Mouse (Mus musculus): ENCODE results near the gene Slc41a3. TPM values are rescaled to one million over a fixed set of nuclear protein-coding genes. Genes with fewer than 3 reads are reported as not detected.
"Not testable (repeated sequence)": the region's sequence is repeated elsewhere in the genome, so short reads cannot be mapped to it uniquely, and the experiment has no call there.

Gene Slc41a3
- total and polyA plus RNA-seq, 3 experiments: 0.10 to 0.59 (median 0.15) TPM

DNA sequence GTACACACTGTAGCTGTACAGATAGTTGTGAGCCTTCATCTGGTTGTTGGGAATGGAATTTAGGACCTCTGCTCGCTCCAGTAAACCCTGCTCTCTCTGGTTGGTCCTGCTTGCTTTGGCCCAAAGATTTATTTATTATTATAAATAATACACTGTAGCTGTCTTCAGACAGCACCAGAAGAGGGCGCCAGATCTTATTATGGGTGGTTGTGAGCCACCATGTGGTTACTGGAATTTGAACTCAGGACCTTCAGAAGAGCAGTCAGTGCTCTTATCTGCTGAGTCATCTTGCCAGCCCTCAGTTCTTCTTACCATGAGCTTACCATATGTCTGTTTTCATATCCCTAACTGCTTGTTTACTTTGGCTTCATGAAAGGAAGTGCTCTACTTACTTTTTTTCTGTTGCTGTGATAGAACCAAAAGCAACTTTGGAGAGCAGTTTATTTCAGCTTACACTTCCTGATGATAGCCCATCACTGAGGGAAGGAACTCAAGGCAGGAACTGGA, 51.9 kb downstream of the Slc41a3 start:
- H3K9me3 ChIP-seq (replicated peaks; ENCODE audit: low read length); H3K27ac ChIP-seq (ENCODE audit: insufficient read depth, low read depth); H3K4me2 ChIP-seq (ENCODE audit: insufficient read depth, low read depth, poor library complexity, severe bottlenecking); H3K27me3 ChIP-seq (replicated peaks); H3K79me2 ChIP-seq (replicated peaks; ENCODE audit: control insufficient read depth, extremely low read depth, insufficient read depth, poor library complexity, severe bottlenecking); H3K9ac ChIP-seq (ENCODE audit: insufficient read depth, low read depth); DNase-seq (ENCODE audit: extremely low read depth); dilution Hi-C loops (cut with MboI; ENCODE audit: extremely low pct_ligation_motif_present, extremely low pct_unique_long_range_greater_than_20kb, low sequenced_read_pairs); H3K4me3 ChIP-seq (replicated peaks in 1 of 3; ENCODE audit: low read depth in 2 of 3, low read length in 2 of 3, poor library complexity in 1 of 3): not testable (repeated sequence)
- in situ Hi-C loops (cut with MboI; ENCODE audit: low pct_ligation_motif_present, low pct_unique_long_range_greater_than_20kb, low sequenced_read_pairs): loop anchor here (25.0 kb wide), 1 partner anchor 156 kb away; no protein-coding TSS in a partner anchor
- peak in 1 of 2 experiments; percentile 19; a peak in 2 of 4 replicates for TF ChIP-seq CTCF (conservative IDR thresholded peaks at IDR 0.05 in 1 of 2, IDR thresholded peaks at IDR 0.05 in 1 of 2; ENCODE audit: low read depth in 2 of 2, low read length in 2 of 2)
- Histone ChIP-seq H3K4me1 (ENCODE audit: control insufficient read depth in 1 of 2, insufficient read depth in 2 of 2) (peaks cover 8 to 22% of the 10 kb centered on the region in 2 experiments), H3K36me3 (replicated peaks in 1 of 2; ENCODE audit: control insufficient read depth in 1 of 2, insufficient read depth in 1 of 2, low read length in 1 of 2) (peaks cover 12 to 15% of the 10 kb centered on the region in 2 experiments)

DNA sequence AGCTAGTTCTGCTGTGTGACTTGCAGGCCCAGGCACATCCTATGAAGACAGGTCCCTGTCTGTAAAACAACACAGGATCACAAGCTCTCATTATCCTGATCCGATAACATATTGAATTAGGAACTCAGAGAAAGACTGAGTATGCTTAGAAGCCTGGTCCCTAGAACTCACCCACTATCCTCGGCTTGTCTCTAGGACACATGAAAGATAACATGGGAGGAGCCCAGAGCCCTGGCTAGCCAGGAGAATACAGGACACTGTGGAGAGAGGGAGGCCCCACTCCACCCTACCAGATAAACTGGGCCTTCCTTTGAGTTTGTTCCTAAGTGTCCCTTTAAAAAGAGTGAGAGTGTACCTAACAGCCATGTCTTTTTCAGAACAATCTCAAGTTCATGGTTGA, 55.4 kb downstream of the Slc41a3 start:
- Histone ChIP-seq H3K9ac (ENCODE audit: insufficient read depth, low read depth) (no peak overlapping the region), H3K36me3 (replicated peaks in 1 of 2; ENCODE audit: control insufficient read depth in 1 of 2, insufficient read depth in 1 of 2, low read length in 1 of 2) (peaks cover 37 to 47% of the 10 kb centered on the region in 2 experiments), H3K4me2 (ENCODE audit: insufficient read depth, low read depth, poor library complexity, severe bottlenecking) (no peak overlapping the region), H3K79me2 (replicated peaks; ENCODE audit: control insufficient read depth, extremely low read depth, insufficient read depth, poor library complexity, severe bottlenecking) (no peaks in the 10 kb centered on the region), H3K9me3 (replicated peaks; ENCODE audit: low read length) (no peaks in the 10 kb centered on the region), H3K27ac (ENCODE audit: insufficient read depth, low read depth) (no peak overlapping the region), H3K27me3 (replicated peaks) (no peaks in the 10 kb centered on the region), H3K4me3 (replicated peaks in 1 of 3; ENCODE audit: low read depth in 2 of 3, low read length in 2 of 3, poor library complexity in 1 of 3) (no peak overlapping the region), H3K4me1 (ENCODE audit: control insufficient read depth in 1 of 2, insufficient read depth in 2 of 2) (peaks cover 13 to 38% of the 10 kb centered on the region in 2 experiments)
- dilution Hi-C loops (cut with MboI; ENCODE audit: extremely low pct_ligation_motif_present, extremely low pct_unique_long_range_greater_than_20kb, low sequenced_read_pairs): no loop called here
- DNase-seq (ENCODE audit: extremely low read depth): no peak
- TF ChIP-seq GABPA (IDR thresholded peaks at IDR 0.05; ENCODE audit: insufficient replicate concordance, low read depth, low read length) (no peak), NRF1 (IDR thresholded peaks at IDR 0.05; ENCODE audit: low read depth, low read length) (no peak), POLR2AphosphoS2 (IDR thresholded peaks at IDR 0.05; ENCODE audit: low read depth, low read length) (peak; percentile 56; the same call in 1 of the 2 replicates)
- in situ Hi-C loops (cut with MboI; ENCODE audit: low pct_ligation_motif_present, low pct_unique_long_range_greater_than_20kb, low sequenced_read_pairs): loop anchor here (10.0 to 25.0 kb wide), 2 partner anchors 65 to 152 kb away; no protein-coding TSS in a partner anchor

DNA sequence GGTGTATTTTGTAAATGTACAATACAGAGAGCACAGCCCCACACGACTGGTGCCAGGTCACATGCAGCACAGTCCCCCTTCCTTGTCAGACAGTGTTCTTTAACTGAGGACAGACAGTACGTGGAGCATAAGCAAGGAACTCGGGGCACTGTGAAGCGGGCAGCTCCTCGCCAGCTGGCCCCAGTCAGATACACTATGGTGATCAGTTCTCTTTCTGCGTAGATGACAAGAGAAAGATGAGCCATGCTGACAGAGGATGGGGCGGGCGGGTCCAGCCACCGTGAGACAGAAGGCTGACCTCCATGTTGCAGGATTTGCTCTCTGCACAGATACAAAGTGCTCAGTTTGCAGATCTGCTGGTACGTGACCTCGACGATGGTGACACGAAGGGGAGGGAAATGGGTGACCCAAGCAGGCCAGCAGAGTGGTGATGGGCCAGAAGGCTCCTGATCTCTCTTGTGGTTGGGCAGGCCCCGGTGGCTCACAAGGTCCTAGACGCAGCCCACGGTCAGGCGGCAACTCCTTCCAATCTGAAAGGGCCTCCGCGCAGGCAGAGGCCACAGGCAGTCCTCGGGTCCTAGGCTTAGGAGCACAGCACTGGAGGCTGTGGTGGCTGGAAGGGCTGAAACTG, 56.0 kb downstream of the Slc41a3 start:
- TF ChIP-seq E2F4 (IDR thresholded peaks at IDR 0.05; ENCODE audit: insufficient replicate concordance, low read depth, low read length): no peak
- no peak for TF ChIP-seq NELFE (IDR thresholded peaks at IDR 0.05; ENCODE audit: low read depth, low read length)
- no peak for TF ChIP-seq ELF1 (IDR thresholded peaks at IDR 0.05; ENCODE audit: low read depth, low read length)
- TF ChIP-seq TCF12 (IDR thresholded peaks at IDR 0.05; ENCODE audit: low read depth, low read length): no peak
- TF ChIP-seq JUND (conservative IDR thresholded peaks at IDR 0.05; ENCODE audit: low read depth, low read length): no peak
- no peak for TF ChIP-seq NRF1 (IDR thresholded peaks at IDR 0.05; ENCODE audit: low read depth, low read length)
- no peak for TF ChIP-seq GABPA (IDR thresholded peaks at IDR 0.05; ENCODE audit: insufficient replicate concordance, low read depth, low read length)
- TF ChIP-seq HCFC1 (IDR thresholded peaks at IDR 0.05; ENCODE audit: low read depth, low read length): no peak
- TF ChIP-seq UBTF (IDR thresholded peaks at IDR 0.05; ENCODE audit: low read depth, low read length): no peak
- TF ChIP-seq BHLHE40 (IDR thresholded peaks at IDR 0.05; ENCODE audit: low read depth, low read length): no peak
- TF ChIP-seq KAT2A (IDR thresholded peaks at IDR 0.05; ENCODE audit: insufficient replicate concordance, low read length): no peak
- no peak for TF ChIP-seq MAX (IDR thresholded peaks at IDR 0.05; ENCODE audit: low read length)
- TF ChIP-seq USF1 (IDR thresholded peaks at IDR 0.05; ENCODE audit: low read depth, low read length): no peak
- TF ChIP-seq PAX5 (IDR thresholded peaks at IDR 0.05; ENCODE audit: low read length): no peak
- TF ChIP-seq ZKSCAN1 (IDR thresholded peaks at IDR 0.05; ENCODE audit: borderline replicate concordance, low read depth, low read length): no peak
- no peak for TF ChIP-seq ZC3H11A (IDR thresholded peaks at IDR 0.05; ENCODE audit: low read depth, low read length)
- no peak for TF ChIP-seq MYC (IDR thresholded peaks at IDR 0.05; ENCODE audit: low read depth, low read length)
- no peak for TF ChIP-seq MXI1 (IDR thresholded peaks at IDR 0.05; ENCODE audit: low read depth, low read length)
- TF ChIP-seq RAD21 (IDR thresholded peaks at IDR 0.05; ENCODE audit: low read depth, low read length): no peak
- no peak for TF ChIP-seq ETS1 (conservative IDR thresholded peaks at IDR 0.05; ENCODE audit: low read depth, low read length)
- dilution Hi-C loops (cut with MboI; ENCODE audit: extremely low pct_ligation_motif_present, extremely low pct_unique_long_range_greater_than_20kb, low sequenced_read_pairs) (no loop called here), in situ Hi-C loops (cut with MboI; ENCODE audit: low pct_ligation_motif_present, low pct_unique_long_range_greater_than_20kb, low sequenced_read_pairs) (loop anchor here (10.0 to 25.0 kb wide), 2 partner anchors 64 to 152 kb away; no protein-coding TSS in a partner anchor)
- Histone ChIP-seq H3K4me1 (ENCODE audit: control insufficient read depth in 1 of 2, insufficient read depth in 2 of 2) (peaks cover 13 to 38% of the 10 kb centered on the region in 2 experiments), H3K27me3 (replicated peaks) (no peaks in the 10 kb centered on the region), H3K9me3 (replicated peaks; ENCODE audit: low read length) (no peaks in the 10 kb centered on the region), H3K27ac (ENCODE audit: insufficient read depth, low read depth) (no peak overlapping the region), H3K79me2 (replicated peaks; ENCODE audit: control insufficient read depth, extremely low read depth, insufficient read depth, poor library complexity, severe bottlenecking) (no peaks in the 10 kb centered on the region), H3K4me2 (ENCODE audit: insufficient read depth, low read depth, poor library complexity, severe bottlenecking) (no peak overlapping the region), H3K9ac (ENCODE audit: insufficient read depth, low read depth) (no peak overlapping the region), H3K4me3 (replicated peaks in 1 of 3; ENCODE audit: low read depth in 2 of 3, low read length in 2 of 3, poor library complexity in 1 of 3) (no peak overlapping the region), H3K36me3 (replicated peaks in 1 of 2; ENCODE audit: control insufficient read depth in 1 of 2, insufficient read depth in 1 of 2, low read length in 1 of 2) (peaks cover 43 to 53% of the 10 kb centered on the region in 2 experiments)
- DNase-seq (ENCODE audit: extremely low read depth): no peak

Data from CH12.LX (cell line).